Mouse (Mus musculus) frontal cortex, postnatal 10 days (tissue): ENCODE measurements around the gene Tcaf1.

Source experiments
- DNase-seq, 2 experiments: peaks; one replicate each; pipeline ENCODE4 v3.0.0; 2022; ENCODE audit warnings: low spot score in 2 of 2, mixed read lengths in 1 of 2

The Tcaf1 gene

DNA sequence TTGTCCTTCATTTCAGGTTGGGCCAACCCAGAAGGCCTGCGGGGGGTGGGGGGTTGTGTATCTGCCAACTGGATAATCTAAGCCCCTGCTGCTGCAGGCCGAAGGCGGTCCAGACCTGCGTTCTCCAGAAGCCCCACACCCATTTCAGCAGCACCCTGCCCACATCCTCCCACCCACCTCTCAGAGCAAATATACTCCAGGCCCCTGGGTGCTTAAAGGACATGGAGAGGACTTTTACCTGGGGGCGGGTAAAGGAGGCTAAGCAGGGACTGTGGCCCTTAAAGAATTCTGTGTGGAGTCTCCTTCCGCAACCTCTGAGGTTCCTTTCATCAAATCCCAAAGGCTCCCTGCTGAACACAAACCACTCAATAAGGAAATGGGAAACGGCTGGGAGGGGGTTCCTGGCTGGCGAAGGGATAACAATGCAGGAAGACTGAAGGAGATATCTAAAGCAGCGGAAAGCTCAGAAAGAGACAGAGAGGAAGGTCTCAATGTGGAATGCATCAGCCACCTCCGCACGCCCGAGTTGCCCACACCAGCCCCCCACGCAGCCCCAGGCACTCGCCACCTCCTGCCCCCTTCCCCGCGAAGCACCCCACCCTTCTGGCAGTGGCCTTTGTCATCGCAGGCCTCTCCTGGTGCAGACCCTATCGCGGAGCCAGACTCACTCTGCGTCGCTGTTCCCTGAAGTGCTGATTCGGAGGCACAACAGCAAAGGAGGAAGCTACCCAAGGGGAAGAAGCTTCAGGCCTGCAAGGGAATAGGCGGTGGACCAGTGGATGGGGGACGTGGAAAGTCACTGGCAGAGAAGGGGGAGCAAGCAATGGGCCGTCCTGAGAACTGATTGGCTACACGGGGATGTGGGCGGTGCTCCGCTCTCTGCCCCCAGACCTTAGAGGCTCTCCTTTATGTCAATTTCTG, at the start of gene Tcaf1:
TSS of gene Tcaf1 (minus strand) at position 798 of the 921 bp plus-strand sequence.
- DNase-seq = peak; percentile 85 to 88

DNA sequence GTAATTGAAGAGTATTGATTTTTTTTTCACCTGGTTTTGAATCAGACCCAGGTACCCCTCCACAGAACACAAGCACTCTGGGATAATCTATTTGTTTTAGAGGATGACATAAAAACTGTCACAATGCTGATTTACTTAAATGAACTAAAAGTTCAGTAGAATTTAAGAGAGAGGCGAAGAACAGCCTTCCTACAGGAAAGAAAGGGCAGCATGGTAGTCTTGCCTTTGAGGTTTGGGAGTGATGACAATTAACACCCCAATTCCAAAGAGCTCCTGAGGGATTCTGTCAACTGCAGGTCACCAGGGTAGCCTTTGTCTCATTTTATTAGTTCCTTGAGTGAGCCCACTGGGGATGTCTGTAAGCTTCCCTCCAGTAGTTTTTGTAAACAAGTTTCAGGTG, 46.2 kb upstream of the Tcaf1 start, which contains the start of gene Olfr38:
TSS of gene Olfr38 (plus strand) at position 301 of the 400 bp plus-strand sequence.
- no peak for DNase-seq

DNA sequence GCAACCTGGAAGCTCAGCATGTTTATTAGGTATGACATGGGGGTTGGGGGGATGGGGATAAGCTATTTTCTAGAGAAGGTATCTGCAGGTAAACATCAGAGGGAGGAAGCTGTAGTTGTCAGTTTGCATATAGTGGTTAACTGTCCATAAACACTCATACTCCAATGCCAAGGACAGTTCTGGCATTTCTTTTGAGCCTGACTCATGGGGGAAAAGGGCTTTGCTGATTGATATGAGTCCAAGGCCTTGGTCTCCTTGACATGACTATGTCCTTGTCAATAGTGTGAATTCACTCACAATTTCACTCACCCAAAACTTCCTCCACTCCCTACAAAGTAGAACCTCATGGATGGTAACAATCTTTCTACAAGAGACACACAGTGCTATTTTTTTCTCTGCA, 38.0 kb upstream of the Tcaf1 start:
- no peak for DNase-seq

DNA sequence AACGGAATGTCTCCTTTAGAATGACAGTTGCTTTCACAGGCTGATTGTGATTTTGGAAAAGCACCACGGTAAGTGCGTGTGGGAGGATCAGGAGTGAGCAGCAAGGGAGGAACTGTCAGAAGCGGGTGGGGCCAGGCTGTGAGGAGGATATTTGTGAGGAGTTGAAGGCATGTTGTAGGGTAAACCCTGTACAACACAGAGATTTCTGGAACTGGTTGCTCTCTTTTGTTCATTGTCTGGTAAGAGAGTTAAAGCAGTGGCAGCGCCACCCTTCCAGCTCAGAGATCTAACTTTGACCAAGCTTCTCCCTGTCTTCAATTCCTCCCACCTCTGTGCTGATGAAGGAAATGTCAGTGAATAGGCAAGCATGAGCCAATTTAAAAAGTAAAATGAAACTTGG, 32.4 kb upstream of the Tcaf1 start:
- no peak for DNase-seq

DNA sequence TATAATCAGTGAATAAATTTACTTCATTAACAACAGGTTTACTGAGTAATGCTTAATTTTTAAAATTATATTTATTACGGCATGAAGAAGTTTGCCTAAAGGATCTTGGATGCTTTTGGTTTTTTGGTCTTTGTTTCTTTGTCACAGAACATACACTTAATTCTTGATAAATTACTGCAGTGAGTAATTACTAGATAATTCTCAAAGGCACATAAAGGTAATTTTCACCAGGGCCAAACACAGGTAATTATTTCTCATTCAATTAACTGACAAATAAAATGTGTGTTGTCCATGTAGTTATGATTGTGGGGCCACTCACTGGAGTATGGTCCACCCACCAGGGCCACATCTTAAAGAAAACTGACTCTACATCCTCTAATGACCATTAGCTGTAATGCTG, 29.2 kb upstream of the Tcaf1 start, which contains the start of gene Olfr453:
TSS of gene Olfr453 (plus strand) at position 301 of the 400 bp plus-strand sequence.
- no peak for DNase-seq

DNA sequence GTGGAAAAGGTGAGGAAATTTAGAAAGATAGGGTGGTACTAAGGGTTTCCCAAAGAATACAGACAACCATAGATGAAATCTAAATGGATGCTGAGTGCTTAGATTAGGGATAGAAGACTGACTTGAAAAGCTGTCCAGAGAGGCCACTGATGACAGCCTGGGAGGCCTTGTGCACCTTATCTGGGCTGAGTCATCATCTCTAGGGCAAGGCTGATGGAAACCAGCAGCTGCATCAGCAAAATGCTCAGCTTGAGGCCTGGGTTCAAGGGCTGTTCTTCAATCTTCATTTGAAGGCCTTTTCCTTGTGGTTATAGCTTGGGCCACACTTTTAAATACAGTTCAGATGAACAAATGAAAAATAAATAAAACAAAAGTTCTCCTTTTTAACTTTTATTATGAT, 8.1 kb upstream of the Tcaf1 start:
- DNase-seq = no peak

DNA sequence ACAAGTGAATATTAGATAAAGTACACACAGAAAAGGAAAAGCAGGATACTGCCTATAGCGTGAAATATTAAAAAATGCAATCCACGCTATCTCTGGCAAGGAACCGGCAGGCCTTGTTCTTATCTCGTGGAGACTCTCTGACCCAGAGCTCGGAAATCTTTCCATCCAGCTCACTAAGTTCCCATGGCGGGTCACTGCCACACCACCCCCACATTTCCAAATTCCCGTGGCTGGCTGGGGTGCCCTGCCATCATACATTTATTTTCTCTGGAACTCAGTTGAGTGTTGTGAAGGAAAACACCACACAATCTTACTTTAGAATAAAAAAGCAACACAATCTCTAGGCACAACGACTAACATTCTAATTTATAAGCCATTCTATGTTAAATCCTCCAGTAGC, 4.8 kb upstream of the Tcaf1 start:
- DNase-seq = no peak

DNA sequence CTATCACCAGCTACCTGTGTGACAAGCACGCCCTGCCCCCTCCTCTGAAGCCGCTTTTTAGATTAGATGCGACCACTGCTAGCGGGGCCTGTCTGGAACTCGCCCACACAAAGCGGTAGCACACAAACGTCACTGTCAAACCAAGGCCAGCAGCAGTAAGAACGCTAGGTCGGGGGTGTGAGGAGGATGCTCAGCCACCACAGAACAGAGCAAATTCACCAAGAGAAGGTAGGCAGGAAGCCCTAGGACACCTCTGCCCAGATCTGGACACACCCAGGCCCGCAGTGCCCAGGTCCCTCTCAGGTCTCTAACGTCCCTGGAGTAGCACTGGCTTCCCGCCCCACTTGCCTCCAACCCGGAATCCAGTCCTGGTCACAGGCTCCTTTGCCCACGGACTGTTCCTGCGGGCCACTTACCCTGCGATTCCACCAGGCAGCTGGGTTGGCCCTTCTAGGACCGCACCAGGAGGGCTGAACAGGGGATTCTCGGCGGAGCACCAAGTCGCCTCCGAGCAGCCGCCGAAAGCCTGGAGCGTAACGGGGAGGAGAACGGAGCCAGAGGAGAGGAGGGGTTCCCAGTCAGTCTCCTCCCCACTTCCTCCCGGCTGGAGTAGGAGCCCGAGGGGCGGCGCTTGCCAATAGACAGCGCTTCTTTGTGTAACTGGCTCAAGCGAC, 17.2 kb downstream of the Tcaf1 start:
- DNase-seq = peak; percentile 84 to 86

DNA sequence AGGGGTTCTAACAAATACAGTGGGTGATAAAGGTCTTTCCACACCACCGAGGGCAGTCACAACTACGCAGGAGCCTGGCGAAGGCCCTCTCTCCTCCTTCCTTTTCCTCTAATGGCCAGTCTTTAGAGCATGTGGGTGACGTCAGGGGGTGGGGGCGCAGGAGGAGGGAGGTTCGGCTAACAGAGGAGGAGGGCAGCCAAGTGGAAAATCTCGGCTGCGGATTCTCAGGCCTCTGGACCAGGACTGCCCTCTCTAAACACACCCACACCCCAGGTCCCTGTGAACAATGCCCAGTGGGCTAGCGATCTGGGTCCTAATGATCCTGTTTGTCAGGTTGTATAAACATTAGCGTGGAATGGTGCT, 17.8 kb downstream of the Tcaf1 start:
- DNase-seq = peak; percentile 69 to 75

DNA sequence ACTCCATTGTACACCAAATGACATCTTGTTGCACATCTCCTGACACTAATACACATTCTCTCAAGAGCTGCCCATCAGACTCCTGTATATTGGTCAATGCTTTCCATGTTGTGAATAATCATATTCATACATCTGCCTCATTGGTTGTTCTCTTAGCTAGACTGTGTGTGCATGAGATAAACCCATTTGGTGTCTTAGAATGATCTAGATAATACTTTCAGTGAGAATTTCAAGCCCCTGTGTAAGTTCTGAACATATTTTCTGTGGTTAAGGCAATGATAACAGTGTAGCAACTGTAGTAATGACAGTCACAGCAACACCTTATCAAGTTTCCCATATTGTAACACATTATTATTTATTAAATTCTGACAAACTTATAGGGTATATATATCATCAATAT, 20.1 kb downstream of the Tcaf1 start:
- no peak for DNase-seq

DNA sequence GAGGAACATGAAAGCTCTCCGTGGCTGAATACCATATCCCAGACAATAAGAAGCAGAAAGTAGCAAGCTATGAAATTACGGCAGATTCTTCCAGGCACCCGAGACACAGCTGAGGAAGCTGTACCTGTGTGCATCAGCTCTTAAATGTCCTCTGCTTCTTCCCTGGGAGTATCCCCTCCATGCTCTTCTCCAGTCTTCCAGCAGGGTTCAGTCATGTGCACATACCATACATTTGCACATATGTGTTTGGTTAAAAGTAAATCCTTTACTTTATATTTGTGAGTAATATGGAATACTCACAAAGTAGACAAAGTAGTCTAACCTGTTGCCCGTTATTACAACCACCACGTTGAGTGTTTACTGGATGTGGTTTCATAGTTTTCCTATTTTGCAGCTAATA, 22.0 kb downstream of the Tcaf1 start:
- no peak for DNase-seq

DNA sequence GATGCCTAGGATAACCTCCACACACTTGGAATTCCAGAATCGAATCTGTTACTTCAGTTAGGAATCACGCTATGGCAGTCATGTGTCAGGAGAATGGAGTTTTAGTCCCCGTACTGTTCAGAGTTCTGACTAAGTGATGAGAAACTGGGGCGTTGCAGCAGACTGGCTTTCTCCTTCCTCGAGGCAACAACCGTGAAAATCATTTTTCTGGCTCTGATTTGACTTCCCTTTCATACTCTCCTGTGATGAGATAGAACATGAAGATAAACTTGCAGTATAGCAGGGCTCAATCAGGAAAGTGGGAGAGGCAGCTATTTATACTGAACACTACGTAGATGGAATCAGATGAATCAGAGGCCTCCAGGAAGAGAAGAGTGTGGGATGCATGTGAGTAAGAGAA, 29.8 kb downstream of the Tcaf1 start:
- no peak for DNase-seq

DNA sequence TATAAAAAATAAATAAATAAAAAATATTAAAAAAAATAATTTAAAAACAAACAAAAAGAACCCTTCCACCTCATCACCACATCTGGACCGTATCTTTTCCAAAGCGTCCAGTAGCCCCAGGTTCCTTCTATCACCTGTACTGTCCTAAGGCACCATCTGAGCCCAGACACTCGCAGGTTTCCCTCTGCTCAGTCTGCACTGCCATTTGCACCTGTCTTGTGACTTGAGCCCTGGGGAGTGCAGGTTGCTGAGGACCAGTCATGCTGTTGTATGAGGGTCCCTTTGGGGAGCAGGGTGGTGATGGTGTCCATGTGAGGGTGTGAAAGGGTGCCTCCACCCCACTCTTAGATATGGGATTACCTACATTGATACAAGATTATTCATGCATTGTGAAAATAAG, 33.9 kb downstream of the Tcaf1 start:
- no peak for DNase-seq

DNA sequence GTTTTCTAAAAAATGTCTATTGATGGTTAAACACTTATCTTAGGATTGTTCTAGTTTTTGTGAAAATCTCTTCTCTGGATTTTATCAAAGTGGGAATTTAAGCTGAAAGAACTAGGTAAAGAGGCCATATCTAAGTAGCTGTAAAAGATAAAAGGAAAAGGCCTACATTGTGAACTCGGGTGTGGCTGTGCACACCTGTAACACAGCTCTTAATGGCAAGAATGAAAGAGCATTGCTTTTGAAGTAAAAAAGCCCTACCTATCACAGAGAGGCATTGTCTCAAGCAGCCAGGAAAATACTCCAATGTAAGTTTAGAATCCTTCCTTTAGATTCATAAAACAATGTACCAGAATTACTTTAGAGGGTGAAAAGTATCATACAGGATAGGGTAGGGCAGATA, 38.1 kb downstream of the Tcaf1 start:
- no peak for DNase-seq

DNA sequence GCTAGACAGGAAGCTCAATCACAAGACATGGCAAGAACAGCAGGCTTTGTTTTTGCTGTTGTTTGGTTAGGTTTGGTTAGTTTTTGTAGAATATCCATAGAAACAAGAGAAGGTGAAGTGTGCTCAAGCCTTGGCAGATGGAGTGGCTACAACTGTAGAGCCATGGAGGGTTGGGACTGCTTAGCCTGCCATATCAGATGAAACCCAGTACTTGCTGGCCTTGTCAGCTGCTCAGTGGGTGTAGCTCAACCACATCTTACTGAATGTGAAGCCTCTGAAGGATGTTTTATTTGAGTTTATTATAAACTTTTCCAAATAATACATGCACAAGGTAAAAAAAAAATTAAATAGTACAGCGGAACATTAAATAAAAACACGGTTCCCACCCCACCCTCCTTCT, 42.2 kb downstream of the Tcaf1 start:
- no peak for DNase-seq

DNA sequence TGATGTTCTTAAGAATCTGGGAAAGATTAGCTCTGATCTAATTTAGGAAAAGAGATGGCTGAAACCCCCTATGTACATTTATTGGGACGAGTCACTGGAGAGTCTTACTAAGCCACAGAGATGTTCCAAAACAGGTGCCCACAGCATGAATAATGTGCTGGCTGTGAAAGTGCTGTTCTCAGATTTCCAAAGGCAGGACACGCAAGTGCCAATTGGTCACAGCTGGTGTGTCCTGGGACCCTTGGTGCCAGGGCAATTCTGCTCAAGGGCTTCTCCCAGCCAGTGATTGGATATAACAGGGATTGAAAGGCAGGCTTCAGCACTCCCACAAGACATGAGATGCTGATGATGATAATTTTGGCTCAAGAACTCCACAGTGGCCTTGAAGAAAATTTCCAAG, 48.1 kb downstream of the Tcaf1 start:
- no peak for DNase-seq

DNA sequence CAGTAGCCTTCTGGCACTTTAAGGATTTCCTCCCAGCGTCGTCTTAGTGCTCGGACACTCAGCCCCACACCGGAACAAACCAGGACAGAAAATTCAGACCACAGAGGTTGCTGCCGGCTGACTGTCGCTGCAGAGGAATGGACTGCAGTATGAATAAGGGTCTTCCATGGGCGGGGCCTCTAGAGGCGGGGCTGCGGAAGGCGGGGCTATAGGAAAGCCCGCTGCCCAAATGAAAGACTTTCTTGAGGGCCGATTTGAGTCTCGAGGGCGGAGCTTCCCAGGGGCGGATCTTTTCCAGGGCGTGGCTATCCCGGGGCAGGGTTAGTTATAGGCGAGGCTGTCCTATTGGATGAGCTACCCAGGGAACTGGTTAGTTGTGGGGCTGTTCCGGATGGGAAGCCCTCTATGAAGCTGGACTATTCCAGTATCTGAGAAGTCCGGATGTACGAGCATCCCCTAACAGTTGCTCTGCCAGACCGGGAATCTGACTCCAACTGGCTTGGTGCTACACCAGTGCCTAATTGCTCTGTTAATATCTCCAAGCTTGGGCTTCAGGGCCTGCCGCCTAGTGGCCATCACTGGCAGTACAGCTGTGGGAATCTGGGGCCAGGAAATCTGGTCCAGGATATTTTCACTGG, 64.9 kb downstream of the Tcaf1 start, which contains the start of gene Tcaf2:
TSS of gene Tcaf2 (minus strand) at position 343 of the 638 bp plus-strand sequence.
- peak; percentile 34 to 55 for DNase-seq

DNA sequence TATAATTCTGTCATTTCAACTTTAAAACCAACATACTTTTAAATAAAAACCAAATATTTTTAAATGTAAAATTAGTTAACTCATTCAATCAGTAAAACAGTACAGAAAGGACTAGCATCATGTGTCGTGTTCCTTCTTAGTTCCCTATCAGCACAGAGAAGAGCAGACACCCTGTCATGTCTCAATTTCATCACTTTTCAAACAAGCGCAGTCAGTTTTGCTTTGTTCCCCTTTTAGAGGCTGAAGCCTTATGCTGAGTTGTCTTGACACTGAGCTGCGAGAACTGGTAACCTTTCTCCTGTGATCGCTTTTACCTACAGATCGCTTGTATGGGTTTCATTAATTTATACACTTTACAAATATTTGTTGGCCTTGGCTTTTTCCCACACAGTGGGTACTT, 75.5 kb downstream of the Tcaf1 start:
- DNase-seq = no peak

DNA sequence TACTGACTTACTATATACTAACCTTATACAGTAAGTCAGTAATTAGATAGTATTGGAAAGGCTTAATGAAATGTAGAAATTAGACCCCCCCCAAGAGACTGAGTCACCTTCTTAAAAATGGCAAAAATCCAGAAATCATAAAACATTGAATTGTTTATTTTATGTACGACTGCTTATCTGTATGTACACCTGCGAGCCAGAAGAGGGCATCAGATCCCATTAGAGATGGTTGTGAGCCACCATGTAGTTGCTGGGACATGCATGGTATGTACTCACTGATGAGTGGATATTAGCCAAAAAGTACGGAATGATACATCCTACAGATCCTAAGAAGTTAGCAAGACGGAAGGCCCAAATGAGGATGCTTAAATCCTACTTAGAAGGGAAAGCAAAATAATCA, 78.5 kb downstream of the Tcaf1 start:
- DNase-seq = no peak
